Comparison of ENCODE assay signal across 18 mouse cellular contexts in the genomic region with DNA sequence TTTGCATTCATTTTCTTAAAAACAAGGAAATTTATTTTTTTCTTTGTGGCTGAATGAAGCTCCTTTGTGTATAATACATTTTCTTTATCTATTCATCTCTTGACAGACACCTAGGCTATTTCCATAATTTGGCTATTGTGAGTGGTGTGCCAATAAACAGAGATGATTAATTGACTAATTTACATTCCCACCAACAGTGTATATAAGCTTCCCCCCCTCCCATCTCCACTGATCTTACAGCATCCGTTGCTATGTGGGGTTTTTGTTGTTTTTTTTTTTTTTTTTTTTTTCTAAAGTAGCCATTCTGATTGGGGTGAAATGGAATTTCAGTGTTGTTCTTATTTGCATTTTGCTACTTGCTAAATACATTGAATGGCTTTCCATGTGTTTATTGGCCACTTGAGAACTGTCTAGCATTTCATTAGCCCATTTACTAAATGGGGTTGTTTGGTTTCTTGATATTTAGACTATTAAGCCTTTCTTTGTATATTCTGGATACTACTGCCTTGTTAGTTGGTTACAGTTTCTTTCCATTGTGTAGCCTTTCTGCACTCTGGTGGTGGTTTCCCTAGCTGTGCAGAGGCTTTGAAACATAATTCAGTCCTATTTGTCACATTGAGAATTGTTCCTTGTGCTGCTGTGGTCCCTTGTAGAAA.
DNase-seq lines count a peak whose midpoint lies in the region; ATAC-seq and TF ChIP-seq lines count a peak whose summit lies in the region.
"Had no signal": no experiment of that assay in that cellular context is flagged by ENCODE, and none has a peak within 500 bp of the region (broad histone marks: within the 10 kb centered on the region; RNA-seq: fewer than 3 reads in every experiment).

No protein-coding gene starts in this region.

- DNase-seq in hindbrain, embryonic 11.5 days (ENCODE audit: low spot score), result no peak
- DNase-seq in forebrain, postnatal 0 days, result no peak
- DNase-seq in thymus, postnatal 14 days, result no peak
- no peak for DNase-seq in spleen, postnatal 4 days (ENCODE audit: low spot score in 2 of 2)
- DNase-seq: adrenal gland, adult 8-10 months; cerebellum, adult 9-11 months; gastrocnemius, postnatal 10 days; kidney, adult 11 months; lung, postnatal 10 days; right cerebral cortex, adult 18-20 months had no signal

- H3K9ac ChIP-seq in hindbrain, embryonic 11.5 days (ENCODE audit: low read depth, low read length), result no peak overlapping the region
- H3K9ac ChIP-seq in hindbrain, embryonic 16.5 days (ENCODE audit: low read depth, low read length), result no peak overlapping the region
- H3K9ac ChIP-seq in neural tube, embryonic 13.5 days, result no peak overlapping the region
- H3K9ac ChIP-seq in neural tube, embryonic 15.5 days (replicated peaks), result no peak overlapping the region
- no peak overlapping the region for H3K9ac ChIP-seq in forebrain, postnatal 0 days
- H3K9ac ChIP-seq: embryonic facial prominence, embryonic 12.5 days; limb, embryonic 15.5 days; liver, embryonic 15.5 days; midbrain, embryonic 12.5 days had no signal

- TF ChIP-seq CTCF in forebrain, postnatal 0 days (IDR thresholded peaks at IDR 0.05; ENCODE audit: low read depth), result peak; percentile 19; the same call in 1 of the 2 replicates

- no peaks in the 10 kb centered on the region for H3K27me3 ChIP-seq in hindbrain, embryonic 11.5 days (ENCODE audit: control insufficient read depth, insufficient read depth, low read length)
- H3K27me3 ChIP-seq in hindbrain, embryonic 16.5 days (replicated peaks; ENCODE audit: control insufficient read depth, insufficient read depth, low read length), result no peaks in the 10 kb centered on the region
- H3K27me3 ChIP-seq in neural tube, embryonic 13.5 days, result no peaks in the 10 kb centered on the region
- H3K27me3 ChIP-seq in neural tube, embryonic 15.5 days (replicated peaks), result no peaks in the 10 kb centered on the region
- no peaks in the 10 kb centered on the region for H3K27me3 ChIP-seq in forebrain, postnatal 0 days (ENCODE audit: insufficient read depth, low read length)
- H3K27me3 ChIP-seq: embryonic facial prominence, embryonic 12.5 days; limb, embryonic 15.5 days; liver, embryonic 15.5 days; midbrain, embryonic 12.5 days had no signal

- H3K4me3 ChIP-seq in hindbrain, embryonic 11.5 days (ENCODE audit: low read depth, low read length), result no peak overlapping the region
- no peak overlapping the region for H3K4me3 ChIP-seq in hindbrain, embryonic 16.5 days (ENCODE audit: low read length)
- no peak overlapping the region for H3K4me3 ChIP-seq in neural tube, embryonic 13.5 days
- H3K4me3 ChIP-seq in neural tube, embryonic 15.5 days (replicated peaks), result no peak overlapping the region
- H3K4me3 ChIP-seq in forebrain, postnatal 0 days (ENCODE audit: low read depth, low read length), result no peak overlapping the region
- H3K4me3 ChIP-seq: embryonic facial prominence, embryonic 12.5 days; erythroblast, embryonic 14.5 days; limb, embryonic 15.5 days; liver, embryonic 15.5 days; midbrain, embryonic 12.5 days had no signal

- 0 out of 2 replicates have a peak overlapping the region, but pooled peaks have one; percentile 30 for H3K27ac ChIP-seq in hindbrain, embryonic 11.5 days (ENCODE audit: low read depth, low read length)
- H3K27ac ChIP-seq in hindbrain, embryonic 16.5 days (ENCODE audit: low read depth, low read length), result no peak overlapping the region
- no peak overlapping the region; the same call in 1 of the 2 replicates for H3K27ac ChIP-seq in neural tube, embryonic 13.5 days (replicated peaks)
- H3K27ac ChIP-seq in neural tube, embryonic 15.5 days (replicated peaks), result no peak overlapping the region
- H3K27ac ChIP-seq in forebrain, postnatal 0 days (ENCODE audit: low read depth, low read length), result no peak overlapping the region
- H3K27ac ChIP-seq: embryonic facial prominence, embryonic 12.5 days; liver, embryonic 15.5 days; midbrain, embryonic 12.5 days had no signal

- 41% methylated on average over 1 of the region's 1 CpGs for WGBS in hindbrain, embryonic 11.5 days
- 18% methylated on average over 1 of the region's 1 CpGs for WGBS in hindbrain, embryonic 16.5 days
- 25% methylated on average over 1 of the region's 1 CpGs for WGBS in neural tube, embryonic 13.5 days
- WGBS in neural tube, embryonic 15.5 days, result 15% methylated on average over 1 of the region's 1 CpGs
- WGBS in forebrain, postnatal 0 days, result 20% methylated on average over 1 of the region's 1 CpGs

- H3K9me3 ChIP-seq in hindbrain, embryonic 11.5 days (ENCODE audit: control insufficient read depth, low read length), result no peaks in the 10 kb centered on the region
- no peaks in the 10 kb centered on the region for H3K9me3 ChIP-seq in hindbrain, embryonic 16.5 days (ENCODE audit: control insufficient read depth, low read length)
- no peaks in the 10 kb centered on the region for H3K9me3 ChIP-seq in neural tube, embryonic 13.5 days
- H3K9me3 ChIP-seq in neural tube, embryonic 15.5 days (replicated peaks), result no peaks in the 10 kb centered on the region
- no peaks in the 10 kb centered on the region for H3K9me3 ChIP-seq in forebrain, postnatal 0 days (ENCODE audit: low read length)
- H3K9me3 ChIP-seq: embryonic facial prominence, embryonic 12.5 days; limb, embryonic 15.5 days; liver, embryonic 15.5 days; midbrain, embryonic 12.5 days had no signal

- ATAC-seq in hindbrain, embryonic 11.5 days (ENCODE audit: low FRiP score), result peak; percentile 77
- no peak for ATAC-seq in hindbrain, embryonic 16.5 days
- peak; percentile 88; the same call in 1 of the 2 replicates for ATAC-seq in neural tube, embryonic 13.5 days (ENCODE audit: low read depth)
- no peak; the same call in 1 of the 2 replicates for ATAC-seq in neural tube, embryonic 15.5 days (ENCODE audit: low FRiP score)
- ATAC-seq in forebrain, postnatal 0 days, result no peak

- no peaks in the 10 kb centered on the region for H3K36me3 ChIP-seq in hindbrain, embryonic 11.5 days (ENCODE audit: control insufficient read depth, insufficient read depth, low read length)
- H3K36me3 ChIP-seq in hindbrain, embryonic 16.5 days (ENCODE audit: control insufficient read depth, insufficient read depth, low read length), result no peaks in the 10 kb centered on the region
- no peaks in the 10 kb centered on the region for H3K36me3 ChIP-seq in neural tube, embryonic 13.5 days
- H3K36me3 ChIP-seq in neural tube, embryonic 15.5 days, result no peaks in the 10 kb centered on the region
- H3K36me3 ChIP-seq in forebrain, postnatal 0 days (ENCODE audit: insufficient read depth), result no peaks in the 10 kb centered on the region
- H3K36me3 ChIP-seq: embryonic facial prominence, embryonic 12.5 days; limb, embryonic 15.5 days; liver, embryonic 15.5 days; midbrain, embryonic 12.5 days had no signal

- no peaks in the 10 kb centered on the region for H3K4me1 ChIP-seq in hindbrain, embryonic 11.5 days (replicated peaks; ENCODE audit: control insufficient read depth, insufficient read depth, low read length)
- no peaks in the 10 kb centered on the region for H3K4me1 ChIP-seq in hindbrain, embryonic 16.5 days (ENCODE audit: control insufficient read depth, insufficient read depth, low read depth, low read length)
- H3K4me1 ChIP-seq in neural tube, embryonic 13.5 days (replicated peaks), result 0 out of 2 replicates have a peak, but pooled peaks cover 6% of the 10 kb centered on the region
- H3K4me1 ChIP-seq in neural tube, embryonic 15.5 days, result no peaks in the 10 kb centered on the region
- no peaks in the 10 kb centered on the region for H3K4me1 ChIP-seq in forebrain, postnatal 0 days (ENCODE audit: insufficient read depth)
- H3K4me1 ChIP-seq: embryonic facial prominence, embryonic 12.5 days; limb, embryonic 15.5 days; liver, embryonic 15.5 days; midbrain, embryonic 12.5 days had no signal

- no peak overlapping the region for H3K4me2 ChIP-seq in hindbrain, embryonic 11.5 days (replicated peaks; ENCODE audit: low read depth, low read length)
- no peak overlapping the region for H3K4me2 ChIP-seq in hindbrain, embryonic 16.5 days (ENCODE audit: low read length)
- no peak overlapping the region for H3K4me2 ChIP-seq in neural tube, embryonic 13.5 days
- no peak overlapping the region for H3K4me2 ChIP-seq in neural tube, embryonic 15.5 days
- H3K4me2 ChIP-seq in forebrain, postnatal 0 days (ENCODE audit: low read depth), result no peak overlapping the region
- H3K4me2 ChIP-seq: embryonic facial prominence, embryonic 12.5 days; limb, embryonic 15.5 days; liver, embryonic 15.5 days; midbrain, embryonic 12.5 days had no signal

Comparison
In these comparisons a context has a peak if more than half of its experiments do, and no peak if none do; other contexts are left out.
1. ATAC-seq: peak in hindbrain, embryonic 11.5 days (single experiment) and neural tube, embryonic 13.5 days (single experiment); none in hindbrain, embryonic 16.5 days (single experiment), neural tube, embryonic 15.5 days (single experiment) and forebrain, postnatal 0 days (single experiment).